Mouse (Mus musculus) intestine, embryonic 15.5 days (tissue): ENCODE data around the gene Sftpa1. TPM values are rescaled to one million over a fixed set of nuclear protein-coding genes. Genes with fewer than 3 reads are reported as not detected.

Source experiments
- ATAC-seq: fragments of 200-750 bp; cut with Nextera tagmentation; 2 replicates; pipeline ENCODE4 v1.8.0; 2017; ENCODE audit warnings: moderate TSS enrichment, moderate library complexity
- H3K27ac ChIP-seq: fragments of 300-500 bp; sonication (generic); 2 replicates; pipeline ENCODE4 v1.5.1; 2015; ENCODE audit warnings: mild to moderate bottlenecking, inconsistent platforms
- H3K27me3 ChIP-seq: fragments of 300-500 bp; sonication (generic); replicated peaks from 2 replicates; pipeline ENCODE4 v1.6.1; 2015; ENCODE audit warnings: inconsistent platforms
- H3K36me3 ChIP-seq: fragments of 300-500 bp; sonication (generic); 2 replicates; pipeline ENCODE4 v1.6.1; 2015; ENCODE audit warnings: inconsistent platforms
- H3K4me1 ChIP-seq: fragments of 300-500 bp; sonication (generic); replicated peaks from 2 replicates; pipeline ENCODE4 v1.6.1; 2015; ENCODE audit warnings: inconsistent platforms
- H3K4me2 ChIP-seq: fragments of 300-500 bp; sonication (generic); replicated peaks from 2 replicates; pipeline ENCODE4 v1.6.1; 2015; ENCODE audit warnings: mild to moderate bottlenecking, inconsistent platforms
- H3K4me3 ChIP-seq: fragments of 300-500 bp; sonication (generic); replicated peaks from 2 replicates; pipeline ENCODE4 v1.5.1; 2015; ENCODE audit warnings: inconsistent platforms
- H3K9ac ChIP-seq: fragments of 300-500 bp; sonication (generic); 2 replicates; pipeline ENCODE4 v1.6.1; 2015; ENCODE audit warnings: inconsistent platforms
- H3K9me3 ChIP-seq: fragments of 300-500 bp; sonication (generic); 2 replicates; pipeline ENCODE4 v1.6.1; 2016; ENCODE audit warnings: inconsistent platforms
- WGBS: fragments of 180-500 bp; shearing (Covaris S2); methylation state at CpG from one replicate; pipeline ENCODE4 v1.1.7; 2015; 5-methylcytosine and 5-hydroxymethylcytosine counted together
- polyA plus RNA-seq: library from polyadenylated mRNA; unstranded; fragments of >200 nt; fragmentation: Nextera tagmentation; extraction: Ambion mirVana; gene quantifications from 2 replicates; pipeline ENCODE4 v1.2.1, GENCODE M21; 2015

Gene Sftpa1
- polyA plus RNA-seq, 1 experiment from 2014 or later: 0.06 TPM

- H3K9me3 ChIP-seq: no peaks in the 10 kb centered on the region
These were observed 35.7 kb downstream of the Sftpa1 start for GRCm38 (mm10) chr14:41167278-41167677.

GRCm38 (mm10) chr14:41168567-41168966 is 37.0 kb downstream of the Sftpa1 start:
- no peaks in the 10 kb centered on the region for H3K36me3 ChIP-seq
- H3K4me3 ChIP-seq: no peak overlapping the region
- H3K9ac ChIP-seq: no peak overlapping the region
- no peak for ATAC-seq
- H3K4me1 ChIP-seq: no peaks in the 10 kb centered on the region
- no peaks in the 10 kb centered on the region for H3K27me3 ChIP-seq
- WGBS: 83% methylated on average over 1 of the region's 1 CpGs
- H3K27ac ChIP-seq: no peak overlapping the region
- H3K4me2 ChIP-seq: no peak overlapping the region
- H3K9me3 ChIP-seq: no peaks in the 10 kb centered on the region

More at GRCm38 (mm10) chr14:41167278-41167677, 35.7 kb downstream of the Sftpa1 start:
- Histone ChIP-seq H3K4me2 (no peak overlapping the region), H3K36me3 (no peaks in the 10 kb centered on the region), H3K27me3 (no peaks in the 10 kb centered on the region), H3K4me3 (no peak overlapping the region), H3K9ac (no peak overlapping the region), H3K27ac (no peak overlapping the region), H3K4me1 (no peaks in the 10 kb centered on the region)
- WGBS: 38% methylated on average over 5 of the region's 5 CpGs
- ATAC-seq: no peak

- no peak overlapping the region for H3K27ac ChIP-seq
- no peak overlapping the region for H3K4me3 ChIP-seq
- ATAC-seq: no peak
- no peaks in the 10 kb centered on the region for H3K4me1 ChIP-seq
- no peaks in the 10 kb centered on the region for H3K36me3 ChIP-seq
- H3K27me3 ChIP-seq: no peaks in the 10 kb centered on the region
- H3K9me3 ChIP-seq: no peaks in the 10 kb centered on the region
- no peak overlapping the region for H3K9ac ChIP-seq
- 72% methylated on average over 2 of the region's 2 CpGs for WGBS
- H3K4me2 ChIP-seq: no peak overlapping the region
These were observed 38.9 kb downstream of the Sftpa1 start for GRCm38 (mm10) chr14:41170514-41170913.

- 58% methylated on average over 1 of the region's 1 CpGs for WGBS
- Histone ChIP-seq H3K27me3 (no peaks in the 10 kb centered on the region), H3K4me3 (no peak overlapping the region), H3K4me2 (no peak overlapping the region), H3K36me3 (no peaks in the 10 kb centered on the region), H3K9me3 (no peaks in the 10 kb centered on the region), H3K4me1 (no peaks in the 10 kb centered on the region), H3K27ac (no peak overlapping the region), H3K9ac (no peak overlapping the region)
- no peak for ATAC-seq
These were observed 43.2 kb downstream of the Sftpa1 start for GRCm38 (mm10) chr14:41174802-41175201.

- WGBS: 73% methylated on average over 4 of the region's 4 CpGs
- Histone ChIP-seq H3K9me3 (no peaks in the 10 kb centered on the region), H3K9ac (no peak within 1 kb of the TSS), H3K4me1 (no peaks in the 10 kb centered on the region), H3K27me3 (no peaks in the 10 kb centered on the region), H3K4me3 (no peak within 1 kb of the TSS), H3K27ac (no peak within 1 kb of the TSS), H3K36me3 (no peaks in the 10 kb centered on the region), H3K4me2 (no peak within 1 kb of the TSS)
- ATAC-seq: peak; percentile 63
These were observed 53.7 kb downstream of the Sftpa1 start, which contains the start of gene Sftpd for GRCm38 (mm10) chr14:41185059-41185821. Gene Sftpd, minus strand, starts transcription at chr14:41185149.

Other genes starting within 250 kb of the Sftpa1 start
- gene Sh2d4b, start 238.5 kb upstream of the Sftpa1 start, polyA plus RNA-seq: 0.13 and 0.14 TPM in 2 replicates
- 56.8 and 61.0 TPM in 2 replicates for gene Tspan14, start 165.0 kb upstream of the Sftpa1 start, polyA plus RNA-seq
- gene Fam213a, start 118.0 kb upstream of the Sftpa1 start, polyA plus RNA-seq: 51.6 and 54.4 TPM in 2 replicates
- 0.42 TPM in 1 of 2 replicates, not detected in the other for gene Dydc2, start 62.6 kb upstream of the Sftpa1 start, polyA plus RNA-seq
- not detected in 2 replicates for gene Dydc1, start 58.9 kb upstream of the Sftpa1 start, polyA plus RNA-seq
- gene Mat1a, start 26.7 kb upstream of the Sftpa1 start, polyA plus RNA-seq: 3.5 and 6.7 TPM in 2 replicates
- 0.36 and 0.54 TPM in 2 replicates for gene Mbl1, start 19.7 kb downstream of the Sftpa1 start, polyA plus RNA-seq
- gene Sftpd, start 53.4 kb downstream of the Sftpa1 start, polyA plus RNA-seq: not detected in 2 replicates
- gene Gm2832, start 147.0 kb downstream of the Sftpa1 start, polyA plus RNA-seq: 0.08 TPM in 1 of 2 replicates, not detected in the other
- not detected in 2 replicates for gene Gm5798, start 216.8 kb downstream of the Sftpa1 start, polyA plus RNA-seq